Mouse (Mus musculus) heart, postnatal 0 days (tissue): ENCODE data around the gene Vps39.

Experiments used
- CTCF ChIP-seq: IDR thresholded peaks from 2 replicates; pipeline ENCODE4 v1.5.1; 2016; ENCODE audit warnings: antibody characterized with exemption, control low read depth, low read depth
- EP300 ChIP-seq: IDR thresholded peaks from 2 replicates; pipeline ENCODE4 v1.6.1; 2016; ENCODE audit warnings: antibody characterized with exemption, low read depth

DNA sequence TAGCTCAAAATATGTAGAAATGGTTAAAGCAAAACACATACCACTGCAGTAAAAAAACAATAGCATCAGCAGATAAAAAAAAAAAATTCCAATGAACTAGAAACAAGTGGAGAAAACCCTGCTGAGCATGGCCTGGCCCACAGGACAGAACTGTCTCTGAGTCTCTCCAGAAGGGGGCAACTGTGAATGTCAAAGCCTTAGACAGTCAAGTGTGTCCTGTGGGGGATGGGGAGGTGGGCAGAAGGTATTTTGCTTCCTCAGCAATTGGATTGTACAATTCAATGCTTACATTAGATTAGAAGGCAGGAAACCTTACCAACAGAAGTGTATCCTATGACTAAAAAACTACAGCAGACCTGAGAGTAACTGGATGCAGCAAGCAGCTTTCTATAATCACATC is 39.5 kb upstream of the Vps39 start:
- peak; percentile 16; the same call in 1 of the 2 replicates for TF ChIP-seq CTCF
- TF ChIP-seq EP300: no peak
